Mouse (Mus musculus): ENCODE measurements at regions not wholly inside any gene's neighbourhood (a gene's known extent, or its start where the extent isn't known, plus 50 kb on each side); places are given as distances from the start of the nearest gene placed in this dataset.

DNA sequence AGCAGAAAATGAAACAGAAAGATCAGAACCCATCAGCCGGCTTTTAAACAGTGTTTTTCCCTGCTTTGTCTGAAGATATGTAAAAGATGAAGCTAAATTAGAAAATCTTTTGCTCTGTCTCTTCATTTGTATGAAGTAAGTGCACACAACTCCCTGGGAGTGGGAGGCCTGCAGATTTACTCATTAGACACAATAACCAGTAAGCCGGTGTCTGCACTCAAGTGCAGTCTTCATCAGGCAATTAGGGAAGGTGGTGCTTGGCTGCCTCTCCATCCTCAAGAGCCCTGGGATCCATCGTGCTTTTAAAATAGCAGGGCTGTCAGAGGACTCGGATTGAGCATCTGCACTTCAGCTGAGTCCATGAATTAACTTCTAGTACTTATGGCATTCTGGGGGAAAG, 945.1 kb downstream of the Slc4a3 start:
- no peak for ATAC-seq
- no peak overlapping the region for H3K27ac ChIP-seq (ENCODE audit: low read depth, low read length)
- H3K4me3 ChIP-seq (ENCODE audit: low read depth, low read length), result no peak overlapping the region
- WGBS, result 63% methylated on average over 4 of the region's 4 CpGs
- no peaks in the 10 kb centered on the region for H3K4me1 ChIP-seq (replicated peaks; ENCODE audit: control insufficient read depth, insufficient read depth, low read length)
- H3K9me3 ChIP-seq (ENCODE audit: control insufficient read depth), result no peaks in the 10 kb centered on the region
- H3K27me3 ChIP-seq (replicated peaks; ENCODE audit: control insufficient read depth, insufficient read depth, low read length), result no peaks in the 10 kb centered on the region
- no peak overlapping the region for H3K4me2 ChIP-seq (replicated peaks; ENCODE audit: low read depth)
- no peak overlapping the region for H3K9ac ChIP-seq (ENCODE audit: low read depth, low read length)
- no peaks in the 10 kb centered on the region for H3K36me3 ChIP-seq (ENCODE audit: control insufficient read depth, insufficient read depth)
- no peak for TF ChIP-seq CTCF (IDR thresholded peaks at IDR 0.05; ENCODE audit: low read depth)

DNA sequence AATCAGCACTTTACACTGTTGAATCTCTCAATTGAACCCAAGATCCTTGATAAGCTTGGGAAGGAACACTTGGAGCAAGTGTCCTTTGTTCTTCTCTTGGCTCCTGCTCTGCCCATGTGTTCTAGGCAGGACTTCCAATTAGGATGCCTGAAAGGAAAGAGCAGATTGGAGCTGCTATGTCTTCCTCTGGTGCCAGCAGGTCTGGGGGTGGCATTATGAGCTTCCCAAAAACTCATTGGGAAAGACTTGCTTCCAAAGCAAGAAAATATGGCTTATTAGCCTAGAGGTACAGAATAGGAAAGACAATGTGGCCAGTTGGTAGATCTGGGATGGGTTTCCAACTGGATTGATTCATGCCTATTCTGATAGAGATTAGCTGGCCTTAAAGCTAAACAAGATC, 959.1 kb downstream of the Slc4a3 start:
- H3K27ac ChIP-seq (ENCODE audit: low read depth, low read length), result no peak overlapping the region
- H3K9me3 ChIP-seq (ENCODE audit: control insufficient read depth), result no peaks in the 10 kb centered on the region
- H3K4me3 ChIP-seq (ENCODE audit: low read depth, low read length), result no peak overlapping the region
- ATAC-seq, result no peak
- no peaks in the 10 kb centered on the region for H3K4me1 ChIP-seq (replicated peaks; ENCODE audit: control insufficient read depth, insufficient read depth, low read length)
- H3K9ac ChIP-seq (ENCODE audit: low read depth, low read length), result no peak overlapping the region
- TF ChIP-seq CTCF (IDR thresholded peaks at IDR 0.05; ENCODE audit: low read depth), result no peak
- H3K4me2 ChIP-seq (replicated peaks; ENCODE audit: low read depth), result no peak overlapping the region
- H3K36me3 ChIP-seq (ENCODE audit: control insufficient read depth, insufficient read depth), result no peaks in the 10 kb centered on the region
- H3K27me3 ChIP-seq (replicated peaks; ENCODE audit: control insufficient read depth, insufficient read depth, low read length), result no peaks in the 10 kb centered on the region

DNA sequence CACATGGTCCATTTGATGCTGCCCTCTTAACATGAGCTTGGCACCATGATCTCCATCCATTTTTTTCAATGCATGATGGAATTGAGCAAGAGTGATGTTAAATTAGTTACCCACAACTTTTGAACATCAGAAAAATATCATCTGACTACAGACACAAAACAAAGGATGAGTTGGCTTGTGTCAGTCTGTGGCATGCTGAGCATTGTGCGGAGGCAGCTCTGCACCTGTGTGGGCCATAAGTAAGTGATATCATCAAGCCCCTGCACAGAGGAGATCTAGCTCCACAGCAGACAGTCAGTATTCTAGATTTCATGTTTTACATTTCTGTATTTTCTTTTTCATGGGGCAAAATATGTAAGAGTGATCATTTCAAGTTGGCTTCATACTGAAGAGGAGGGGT, 962.8 kb downstream of the Slc4a3 start:
- H3K9ac ChIP-seq (ENCODE audit: low read depth, low read length), result no peak overlapping the region
- H3K4me2 ChIP-seq (replicated peaks; ENCODE audit: low read depth), result no peak overlapping the region
- no peaks in the 10 kb centered on the region for H3K9me3 ChIP-seq (ENCODE audit: control insufficient read depth)
- WGBS, result 100% methylated on average over 1 of the region's 1 CpGs
- no peaks in the 10 kb centered on the region for H3K27me3 ChIP-seq (replicated peaks; ENCODE audit: control insufficient read depth, insufficient read depth, low read length)
- TF ChIP-seq CTCF (IDR thresholded peaks at IDR 0.05; ENCODE audit: low read depth), result no peak
- no peak for ATAC-seq
- no peak overlapping the region for H3K4me3 ChIP-seq (ENCODE audit: low read depth, low read length)
- no peaks in the 10 kb centered on the region for H3K36me3 ChIP-seq (ENCODE audit: control insufficient read depth, insufficient read depth)
- no peak overlapping the region for H3K27ac ChIP-seq (ENCODE audit: low read depth, low read length)
- no peaks in the 10 kb centered on the region for H3K4me1 ChIP-seq (replicated peaks; ENCODE audit: control insufficient read depth, insufficient read depth, low read length)

DNA sequence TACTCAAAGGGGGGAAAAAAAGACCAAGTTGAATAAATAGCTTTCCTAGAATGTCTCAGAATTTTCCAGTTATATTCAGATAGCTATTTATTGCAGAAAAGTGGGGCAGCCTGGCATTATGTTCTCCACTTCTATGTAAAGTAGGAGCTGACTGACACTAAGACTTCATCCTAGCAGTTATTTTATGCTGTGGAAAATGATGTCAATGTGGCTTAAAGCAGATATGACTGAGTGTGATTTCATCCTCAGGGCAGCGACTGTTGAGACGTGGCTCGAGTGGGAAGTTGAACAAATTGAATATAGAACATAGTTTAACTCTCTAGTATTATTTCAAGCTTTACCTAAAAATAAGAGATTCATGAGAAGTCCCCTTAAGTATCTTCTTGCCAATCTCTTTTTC, 963.4 kb downstream of the Slc4a3 start:
- Histone ChIP-seq H3K4me3 (ENCODE audit: low read depth, low read length) (no peak overlapping the region), H3K27ac (ENCODE audit: low read depth, low read length) (no peak overlapping the region), H3K4me2 (replicated peaks; ENCODE audit: low read depth) (no peak overlapping the region), H3K4me1 (replicated peaks; ENCODE audit: control insufficient read depth, insufficient read depth, low read length) (no peaks in the 10 kb centered on the region), H3K36me3 (ENCODE audit: control insufficient read depth, insufficient read depth) (no peaks in the 10 kb centered on the region), H3K27me3 (replicated peaks; ENCODE audit: control insufficient read depth, insufficient read depth, low read length) (no peaks in the 10 kb centered on the region), H3K9ac (ENCODE audit: low read depth, low read length) (no peak overlapping the region), H3K9me3 (ENCODE audit: control insufficient read depth) (no peaks in the 10 kb centered on the region)
- TF ChIP-seq CTCF (IDR thresholded peaks at IDR 0.05; ENCODE audit: low read depth), result no peak
- no peak for ATAC-seq
- WGBS, result 90% methylated on average over 3 of the region's 3 CpGs

DNA sequence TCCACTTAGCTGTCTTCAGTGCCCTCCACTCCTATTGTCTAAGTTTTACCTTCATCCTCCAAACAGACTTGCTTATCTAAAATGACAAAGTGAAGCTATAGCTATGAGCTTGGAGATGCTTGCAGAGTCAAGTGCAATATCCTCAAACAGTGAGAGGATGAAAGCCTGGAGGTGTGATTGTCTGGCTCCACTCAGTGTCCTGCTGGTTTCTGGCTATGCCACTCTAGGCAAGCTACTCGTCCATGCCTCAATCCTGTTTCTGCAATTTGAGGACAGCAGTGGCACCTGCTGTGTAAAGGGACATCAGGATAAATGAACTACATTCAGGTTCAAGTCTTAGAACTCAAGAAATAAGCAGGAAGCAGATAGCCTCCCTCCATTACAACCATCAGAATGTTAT, 966.1 kb downstream of the Slc4a3 start:
- no peak overlapping the region for H3K27ac ChIP-seq (ENCODE audit: low read depth, low read length)
- 71% methylated on average over 1 of the region's 1 CpGs for WGBS
- no peak overlapping the region for H3K4me3 ChIP-seq (ENCODE audit: low read depth, low read length)
- no peak for TF ChIP-seq CTCF (IDR thresholded peaks at IDR 0.05; ENCODE audit: low read depth)
- ATAC-seq, result no peak
- H3K27me3 ChIP-seq (replicated peaks; ENCODE audit: control insufficient read depth, insufficient read depth, low read length), result no peaks in the 10 kb centered on the region
- no peak overlapping the region for H3K9ac ChIP-seq (ENCODE audit: low read depth, low read length)
- H3K9me3 ChIP-seq (ENCODE audit: control insufficient read depth), result no peaks in the 10 kb centered on the region
- H3K4me1 ChIP-seq (replicated peaks; ENCODE audit: control insufficient read depth, insufficient read depth, low read length), result no peaks in the 10 kb centered on the region
- no peak overlapping the region for H3K4me2 ChIP-seq (replicated peaks; ENCODE audit: low read depth)
- no peaks in the 10 kb centered on the region for H3K36me3 ChIP-seq (ENCODE audit: control insufficient read depth, insufficient read depth)

DNA sequence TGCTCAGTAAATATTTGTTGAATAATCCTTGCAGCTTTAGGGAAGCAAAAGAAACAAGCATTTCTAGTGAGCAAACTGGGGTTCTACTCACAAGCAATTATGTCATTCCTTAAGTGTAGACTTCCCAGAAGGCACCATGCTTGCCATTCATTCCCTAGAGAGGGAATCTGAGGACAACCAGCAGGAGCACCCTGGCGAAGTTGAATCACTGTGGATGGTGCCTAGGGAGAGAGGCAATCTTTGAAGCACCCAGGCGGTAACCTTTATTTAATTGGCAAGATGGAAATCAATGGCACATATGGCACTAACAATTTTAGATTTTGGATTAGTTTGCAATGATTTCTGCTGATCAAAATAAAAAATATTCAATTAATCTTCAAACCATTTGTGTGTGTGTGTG, 967.4 kb downstream of the Slc4a3 start:
- Histone ChIP-seq H3K36me3 (ENCODE audit: control insufficient read depth, insufficient read depth) (no peaks in the 10 kb centered on the region), H3K9me3 (ENCODE audit: control insufficient read depth) (no peaks in the 10 kb centered on the region), H3K4me3 (ENCODE audit: low read depth, low read length) (no peak overlapping the region), H3K9ac (ENCODE audit: low read depth, low read length) (no peak overlapping the region), H3K4me2 (replicated peaks; ENCODE audit: low read depth) (no peak overlapping the region), H3K27me3 (replicated peaks; ENCODE audit: control insufficient read depth, insufficient read depth, low read length) (no peaks in the 10 kb centered on the region), H3K4me1 (replicated peaks; ENCODE audit: control insufficient read depth, insufficient read depth, low read length) (no peaks in the 10 kb centered on the region), H3K27ac (ENCODE audit: low read depth, low read length) (no peak overlapping the region)
- no peak for TF ChIP-seq CTCF (IDR thresholded peaks at IDR 0.05; ENCODE audit: low read depth)
- WGBS, result 84% methylated on average over 2 of the region's 2 CpGs
- no peak for ATAC-seq

DNA sequence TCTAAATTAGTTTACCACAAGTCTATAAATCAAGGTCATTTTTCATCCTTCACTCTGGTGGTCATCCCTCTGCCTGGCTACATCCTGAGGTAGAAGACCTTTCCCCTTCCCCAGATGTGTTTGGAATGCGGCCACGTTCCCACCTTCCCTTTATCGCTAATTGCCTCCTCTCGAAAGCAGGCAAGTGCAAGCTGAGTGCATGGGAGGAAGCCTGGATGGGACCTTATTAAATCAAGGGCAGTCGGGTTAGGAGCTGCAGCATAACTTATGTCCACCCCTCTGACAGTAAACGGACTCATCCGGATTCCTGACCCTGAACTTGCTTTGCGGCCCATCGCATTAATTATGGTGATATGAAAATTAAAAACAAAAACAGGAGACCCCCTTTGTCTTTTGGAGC, 983.5 kb downstream of the Slc4a3 start:
- no peak overlapping the region for H3K4me2 ChIP-seq (replicated peaks; ENCODE audit: low read depth)
- H3K9me3 ChIP-seq (ENCODE audit: control insufficient read depth), result no peaks in the 10 kb centered on the region
- no peaks in the 10 kb centered on the region for H3K4me1 ChIP-seq (replicated peaks; ENCODE audit: control insufficient read depth, insufficient read depth, low read length)
- H3K9ac ChIP-seq (ENCODE audit: low read depth, low read length), result no peak overlapping the region
- no peak for ATAC-seq
- 63% methylated on average over 9 of the region's 9 CpGs for WGBS
- no peak overlapping the region for H3K27ac ChIP-seq (ENCODE audit: low read depth, low read length)
- no peak overlapping the region for H3K4me3 ChIP-seq (ENCODE audit: low read depth, low read length)
- TF ChIP-seq CTCF (IDR thresholded peaks at IDR 0.05; ENCODE audit: low read depth), result no peak
- H3K27me3 ChIP-seq (replicated peaks; ENCODE audit: control insufficient read depth, insufficient read depth, low read length), result no peaks in the 10 kb centered on the region
- H3K36me3 ChIP-seq (ENCODE audit: control insufficient read depth, insufficient read depth), result no peaks in the 10 kb centered on the region
